Mouse (Mus musculus) brain, embryonic 14.5 days (tissue): ENCODE results near the gene Zdhhc5. TPM values are rescaled to one million over a fixed set of nuclear protein-coding genes. Genes with fewer than 3 reads are reported as not detected.
A peak's percentile ranks its signal among the peaks of the same experiment; 100 is the strongest.

Experiments used
- DNase-seq: peaks from one replicate; pipeline ENCODE4 v3.0.0-alpha.2; 2011; ENCODE audit warnings: low read depth
- CTCF ChIP-seq: fragments of 200-500 bp; IDR thresholded peaks from 2 replicates; pipeline ENCODE4 v1.5.1; 2012; ENCODE audit warnings: inconsistent platforms, mild to moderate bottlenecking, moderate library complexity, borderline replicate concordance; ENCODE audit not compliant: insufficient read depth, insufficient read length; ENCODE audit errors: extremely low read depth
- POLR2A ChIP-seq: fragments of 200-500 bp; IDR thresholded peaks from 2 replicates; pipeline ENCODE4 v1.6.1; 2012; ENCODE audit warnings: mild to moderate bottlenecking, inconsistent platforms, borderline replicate concordance; ENCODE audit not compliant: poor library complexity, insufficient read depth, insufficient read length, severe bottlenecking; ENCODE audit errors: extremely low read depth
- polyA plus RNA-seq: library from polyadenylated mRNA; depleted of rRNA; stranded (reverse); fragments of >200 nt; gene quantifications from 2 replicates; pipeline ENCODE4 v1.2.3, GENCODE M21; 2012

Gene Zdhhc5
- polyA plus RNA-seq, 1 experiment, result 35.4 TPM

GRCm38 (mm10) chr2:84715562-84716361 is 782 bp upstream of the Zdhhc5 start:
- TF ChIP-seq POLR2A (no peak), CTCF (no peak)
- DNase-seq, result peak; percentile 99

- DNase-seq, result no peak
- TF ChIP-seq CTCF, result no peak
- TF ChIP-seq POLR2A, result no peak
These were observed 564 bp downstream of the Zdhhc5 start for GRCm38 (mm10) chr2:84714422-84714810.

DNA sequence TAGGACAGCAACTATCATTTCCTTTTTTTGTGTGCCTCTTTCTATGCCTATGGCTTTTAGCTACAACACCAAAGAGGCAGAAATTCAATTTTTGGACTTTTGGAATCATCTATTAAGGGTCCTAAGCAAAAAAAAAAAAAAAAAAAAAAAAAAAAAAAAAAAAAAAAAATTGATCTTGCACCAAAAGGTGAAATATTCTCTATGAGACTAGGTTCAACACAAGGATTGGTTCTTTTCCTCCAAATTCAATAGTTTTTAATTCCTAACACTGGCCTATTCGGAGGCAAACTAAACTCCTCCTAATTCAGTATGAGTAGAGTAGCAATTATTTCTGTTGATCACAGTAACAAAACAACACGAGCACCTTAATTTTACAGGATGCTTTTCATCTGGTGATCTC is 3.1 kb downstream of the Zdhhc5 start:
- DNase-seq, result no peak
- no peak for TF ChIP-seq POLR2A
- no peak for TF ChIP-seq CTCF

DNA sequence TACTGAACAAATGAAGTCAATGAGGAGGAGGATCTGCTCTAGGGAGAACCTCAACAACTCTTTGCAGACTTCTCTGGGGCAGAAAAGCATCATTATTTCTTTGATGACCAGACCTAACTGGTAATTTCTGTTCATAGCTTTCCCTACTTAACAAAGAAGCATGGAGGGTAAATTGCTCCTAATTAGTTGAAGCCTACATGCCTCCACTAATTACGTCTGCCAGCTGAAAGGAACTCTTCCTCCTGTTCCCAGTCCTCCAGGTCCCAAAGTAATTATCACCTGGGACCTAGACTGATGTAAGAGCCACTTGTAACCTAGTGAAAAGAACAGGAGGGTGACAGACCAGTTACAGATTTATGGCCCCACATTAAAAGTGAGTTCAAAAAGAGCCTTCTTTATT is 7.5 kb downstream of the Zdhhc5 start:
- TF ChIP-seq POLR2A, result no peak
- no peak for TF ChIP-seq CTCF
- peak; percentile 55 for DNase-seq

- TF ChIP-seq POLR2A, result no peak
These were observed 9.7 kb downstream of the Zdhhc5 start for GRCm38 (mm10) chr2:84705295-84705694.

DNA sequence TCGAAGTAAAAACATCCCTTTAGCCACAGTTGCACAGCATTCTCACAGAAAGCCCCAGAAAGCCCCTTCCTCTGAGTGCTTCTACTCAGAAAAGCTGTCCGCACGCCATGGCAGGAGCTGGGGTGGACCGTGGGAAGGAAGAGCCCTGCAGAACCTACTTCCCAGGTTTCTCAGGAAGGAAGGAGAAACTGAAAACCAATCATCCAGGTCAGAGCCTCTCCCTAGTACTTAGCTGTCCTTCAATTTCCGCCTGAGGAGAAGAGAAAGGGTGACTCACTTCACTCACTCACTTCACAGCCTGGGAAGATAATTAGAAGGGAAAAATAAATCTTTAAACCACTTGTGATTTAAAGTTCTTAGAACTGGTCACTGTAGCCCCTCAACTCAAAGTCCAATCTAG is 10.7 kb downstream of the Zdhhc5 start:
- no peak for DNase-seq
- no peak for TF ChIP-seq POLR2A
- no peak for TF ChIP-seq CTCF

More at GRCm38 (mm10) chr2:84705295-84705694, 9.7 kb downstream of the Zdhhc5 start:
- DNase-seq, result no peak

- TF ChIP-seq POLR2A (no peak), CTCF (no peak)
- no peak for DNase-seq
These were observed 11.5 kb downstream of the Zdhhc5 start for GRCm38 (mm10) chr2:84703497-84703896.

GRCm38 (mm10) chr2:84695007-84695695 is 19.8 kb downstream of the Zdhhc5 start:
- TF ChIP-seq POLR2A (no peak), CTCF (no peak)
- DNase-seq, result no peak

- no peak for DNase-seq
- TF ChIP-seq POLR2A (no peak), CTCF (no peak)
These were observed 24.9 kb downstream of the Zdhhc5 start for GRCm38 (mm10) chr2:84690050-84690449.

DNA sequence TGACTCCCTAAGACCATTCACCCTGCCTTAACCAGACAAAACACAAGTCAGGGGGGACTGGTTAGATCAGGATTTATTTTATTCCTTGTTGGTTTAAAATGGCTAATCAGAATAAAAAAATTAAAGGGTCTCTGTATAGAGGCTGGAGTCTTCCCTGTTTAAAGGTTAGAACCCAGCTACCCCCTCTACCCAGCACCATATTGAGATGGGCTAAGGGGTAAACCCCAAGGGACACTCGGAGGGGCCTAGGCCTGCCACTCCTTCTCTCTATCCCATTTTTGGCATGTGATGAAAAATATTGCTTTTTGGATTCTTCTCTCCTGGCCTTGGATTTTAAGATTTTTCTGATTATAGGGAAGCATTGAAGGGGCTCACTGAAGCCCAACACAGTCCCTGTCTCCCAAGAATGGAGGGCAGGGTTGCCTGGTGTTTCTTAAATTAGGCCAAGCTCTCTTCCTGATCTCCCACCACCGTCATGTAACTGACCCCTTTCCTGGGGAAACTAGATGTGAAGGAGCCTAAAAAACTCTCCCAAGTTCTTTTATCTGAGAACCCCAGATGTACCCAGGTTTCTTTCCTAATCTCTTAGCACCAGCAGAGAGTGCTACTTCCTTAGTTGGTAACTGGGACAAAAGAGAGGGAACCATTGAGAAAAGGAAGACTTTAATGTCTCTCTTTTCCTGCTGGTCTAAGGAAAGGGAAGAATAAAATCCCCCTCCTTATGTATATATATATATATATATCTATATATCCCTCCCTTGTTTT is 26.7 kb downstream of the Zdhhc5 start:
- no peak for DNase-seq
- TF ChIP-seq CTCF (no peak), POLR2A (no peak)

DNA sequence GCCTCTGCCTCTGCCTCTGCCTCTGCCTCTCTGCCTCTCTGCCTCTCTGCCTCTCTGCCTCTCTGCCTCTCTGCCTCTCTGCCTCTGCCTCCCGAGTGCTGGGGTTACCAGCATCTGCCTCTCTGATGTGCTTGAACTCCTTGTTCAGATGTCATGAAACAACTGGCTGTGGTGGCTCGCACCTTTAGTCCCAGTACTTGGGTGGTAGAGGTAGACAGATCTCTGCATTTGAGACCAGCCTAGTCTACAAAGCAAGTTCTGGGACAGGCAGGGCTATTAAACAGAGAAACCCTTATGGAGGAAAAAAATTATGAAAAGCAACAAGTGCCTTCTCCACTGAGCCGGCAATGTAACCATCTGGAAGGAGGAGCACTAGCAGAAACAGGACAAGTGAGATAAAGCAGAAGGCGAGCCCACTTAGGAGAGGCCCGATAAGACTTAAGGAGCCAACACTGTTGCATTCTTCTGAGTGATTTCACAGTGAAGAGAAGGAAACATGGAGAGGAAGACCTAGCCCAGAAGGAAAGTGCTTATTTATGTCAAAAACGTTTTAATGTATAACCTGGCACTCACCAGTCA is 32.3 kb downstream of the Zdhhc5 start:
- TF ChIP-seq POLR2A (no peak), CTCF (no peak)
- no peak for DNase-seq

DNA sequence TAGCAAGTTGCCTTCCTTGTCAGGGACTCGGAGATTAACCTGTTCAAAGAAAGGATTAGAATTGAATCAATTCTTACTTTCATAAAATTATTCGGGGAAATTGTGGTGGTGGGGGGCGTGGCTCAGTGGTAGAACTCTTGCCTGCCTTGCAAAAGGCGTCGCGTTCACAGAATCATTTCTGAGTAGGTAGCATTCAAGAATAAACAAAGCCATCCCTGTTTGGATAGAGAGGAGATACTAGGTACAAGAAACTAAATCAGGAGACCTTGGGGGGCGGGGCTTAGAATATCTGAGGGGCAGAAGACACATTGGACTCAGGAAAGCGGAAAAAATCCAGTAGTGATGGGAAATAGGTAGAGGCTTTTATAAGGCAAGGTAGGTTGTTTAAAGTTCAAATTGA is 36.0 kb downstream of the Zdhhc5 start, which contains the start of gene Tmx2:
Gene Tmx2, minus strand, starts transcription at position 125 of the 400 bp plus-strand sequence.
- no peak for DNase-seq
- no peak for TF ChIP-seq CTCF
- no peak for TF ChIP-seq POLR2A
